Mouse (Mus musculus): ENCODE data around the gene Olfr1065. TPM values are rescaled to one million over a fixed set of nuclear protein-coding genes. Genes with fewer than 3 reads are reported as not detected.
A peak's percentile ranks its signal among the peaks of the same experiment; 100 is the strongest.
"Not testable (repeated sequence)": the region's sequence is repeated elsewhere in the genome, so short reads cannot be mapped to it uniquely, and the experiment has no call there.

The Olfr1065 gene
- not detected in 2 replicates for polyA plus RNA-seq (2012; rRNA removed)

- DNase-seq (ENCODE audit: low spot score) = not testable (repeated sequence)
These were observed at the start of gene Olfr1065 for GRCm38 (mm10) chr2:86450491-86450890. TSS of gene Olfr1065 (minus strand) at chr2:86450591.

GRCm38 (mm10) chr2:86487286-86487685 is 36.9 kb upstream of the Olfr1065 start, which contains the start of gene Olfr228:
TSS of gene Olfr228 (minus strand) at chr2:86487386.
- no peak for DNase-seq (ENCODE audit: low spot score)

- DNase-seq (ENCODE audit: low spot score) = peak; percentile 24
These were observed 14.2 kb upstream of the Olfr1065 start for GRCm38 (mm10) chr2:86464442-86465109.

GRCm38 (mm10) chr2:86460434-86460833 is 10.0 kb upstream of the Olfr1065 start:
- DNase-seq (ENCODE audit: low spot score) = no peak

- no peak for DNase-seq (ENCODE audit: low spot score)
These were observed 5.8 kb upstream of the Olfr1065 start, which contains the start of gene Olfr1066 for GRCm38 (mm10) chr2:86456169-86456568. TSS of gene Olfr1066 (minus strand) at chr2:86456269.

GRCm38 (mm10) chr2:86442101-86442500 is 8.3 kb downstream of the Olfr1065 start:
- not testable (repeated sequence) for DNase-seq (ENCODE audit: low spot score)

GRCm38 (mm10) chr2:86428511-86428910 is 21.9 kb downstream of the Olfr1065 start:
- not testable (repeated sequence) for DNase-seq (ENCODE audit: low spot score)

- not testable (repeated sequence) for DNase-seq (ENCODE audit: low spot score)
These were observed 23.7 kb downstream of the Olfr1065 start, which contains the start of gene Olfr1062 for GRCm38 (mm10) chr2:86426649-86427048. TSS of gene Olfr1062 (minus strand) at chr2:86426749.

GRCm38 (mm10) chr2:86413950-86414349 is 36.4 kb downstream of the Olfr1065 start, which contains the start of gene Olfr1061:
TSS of gene Olfr1061 (minus strand) at chr2:86414050.
- DNase-seq (ENCODE audit: low spot score) = no peak

GRCm38 (mm10) chr2:86395114-86395513 is 55.3 kb downstream of the Olfr1065 start:
- no peak for DNase-seq (ENCODE audit: low spot score)

Other genes starting within 250 kb of the Olfr1065 start
- not detected in 2 replicates for gene Olfr1045, start 247.6 kb downstream of the Olfr1065 start, polyA plus RNA-seq (2012; rRNA removed)
- gene Olfr1046, start 231.3 kb downstream of the Olfr1065 start, polyA plus RNA-seq (2012; rRNA removed) = not detected in 2 replicates
- gene Olfr1047, start 219.2 kb downstream of the Olfr1065 start, polyA plus RNA-seq (2012; rRNA removed) = not detected in 2 replicates
- gene Olfr1048, start 210.3 kb downstream of the Olfr1065 start, polyA plus RNA-seq (2012; rRNA removed) = not detected in 2 replicates
- not detected in 2 replicates for gene Olfr1049, start 192.3 kb downstream of the Olfr1065 start, polyA plus RNA-seq (2012; rRNA removed)
- not detected in 2 replicates for gene Olfr1051, start 171.5 kb downstream of the Olfr1065 start, polyA plus RNA-seq (2012; rRNA removed)
- gene Olfr1052, start 158.1 kb downstream of the Olfr1065 start, polyA plus RNA-seq (2012; rRNA removed) = not detected in 2 replicates
- gene Olfr1053, start 135.3 kb downstream of the Olfr1065 start, polyA plus RNA-seq (2012; rRNA removed) = not detected in 2 replicates
- gene Olfr1054, start 115.2 kb downstream of the Olfr1065 start, polyA plus RNA-seq (2012; rRNA removed) = not detected in 2 replicates
- gene Olfr1055, start 100.3 kb downstream of the Olfr1065 start, polyA plus RNA-seq (2012; rRNA removed) = not detected in 2 replicates
- not detected in 2 replicates for gene Olfr1056, start 88.1 kb downstream of the Olfr1065 start, polyA plus RNA-seq (2012; rRNA removed)
- not detected in 2 replicates for gene Olfr1057, start 72.2 kb downstream of the Olfr1065 start, polyA plus RNA-seq (2012; rRNA removed)
- not detected in 2 replicates for gene Olfr1058, start 62.0 kb downstream of the Olfr1065 start, polyA plus RNA-seq (2012; rRNA removed)
- gene Olfr1061, start 36.5 kb downstream of the Olfr1065 start, polyA plus RNA-seq (2012; rRNA removed) = not detected in 2 replicates
- gene Olfr1062, start 23.8 kb downstream of the Olfr1065 start, polyA plus RNA-seq (2012; rRNA removed) = not detected in 2 replicates
- not detected in 2 replicates for gene Olfr1066, start 5.7 kb upstream of the Olfr1065 start, polyA plus RNA-seq (2012; rRNA removed)
- not detected in 2 replicates for gene Olfr228, start 36.8 kb upstream of the Olfr1065 start, polyA plus RNA-seq (2012; rRNA removed)
- not detected in 2 replicates for gene Olfr1076, start 57.9 kb upstream of the Olfr1065 start, polyA plus RNA-seq (2012; rRNA removed)
- not detected in 2 replicates for gene Olfr1079, start 91.9 kb upstream of the Olfr1065 start, polyA plus RNA-seq (2012; rRNA removed)
- not detected in 2 replicates for gene Olfr1080, start 107.6 kb upstream of the Olfr1065 start, polyA plus RNA-seq (2012; rRNA removed)
- not detected in 2 replicates for gene Olfr1082, start 148.4 kb upstream of the Olfr1065 start, polyA plus RNA-seq (2012; rRNA removed)
- gene Olfr1084, start 189.1 kb upstream of the Olfr1065 start, polyA plus RNA-seq (2012; rRNA removed) = not detected in 2 replicates
- not detected in 2 replicates for gene Olfr1085, start 211.4 kb upstream of the Olfr1065 start, polyA plus RNA-seq (2012; rRNA removed)
- not detected in 2 replicates for gene Olfr1086, start 229.5 kb upstream of the Olfr1065 start, polyA plus RNA-seq (2012; rRNA removed)
- not detected in 2 replicates for gene Olfr1087, start 247.8 kb upstream of the Olfr1065 start, polyA plus RNA-seq (2012; rRNA removed)